Mouse (Mus musculus): ENCODE data around the gene Nucb1.

- TF ChIP-seq CTCF (IDR thresholded peaks at IDR 0.05; ENCODE audit: low read depth, low read length) = no peak
- TF ChIP-seq POLR2A (IDR thresholded peaks at IDR 0.05; ENCODE audit: borderline replicate concordance, low read depth, low read length) = no peak
These were observed 34.3 kb upstream of the Nucb1 start for GRCm38 (mm10) chr7:45544525-45544924.

Measured in bone marrow macrophage, adult 2 months (primary cell).